Mouse (Mus musculus) cortical plate, adult 2 months (tissue): ENCODE data around the gene Snrpf. TPM values are rescaled to one million over a fixed set of nuclear protein-coding genes. Genes with fewer than 3 reads are reported as not detected.

Experiments
- H3K27ac ChIP-seq: fragments of 200-500 bp; 2 replicates; pipeline ENCODE4 v1.5.1; 2012; ENCODE audit warnings: low read length, control low read depth, inconsistent platforms; ENCODE audit not compliant: insufficient read depth
- H3K4me1 ChIP-seq: fragments of 200-500 bp; 2 replicates; pipeline ENCODE4 v1.6.1; 2011; ENCODE audit warnings: low read length; ENCODE audit not compliant: control insufficient read depth, insufficient read depth
- H3K4me3 ChIP-seq: fragments of 200-500 bp; 2 replicates; pipeline ENCODE4 v1.5.1; 2011; ENCODE audit warnings: mild to moderate bottlenecking, low read length, control low read depth; ENCODE audit not compliant: insufficient read depth
- CTCF ChIP-seq: fragments of 200-500 bp; IDR thresholded peaks from 2 replicates; pipeline ENCODE4 v1.5.1; 2011; ENCODE audit warnings: mild to moderate bottlenecking, control low read depth, low read length; ENCODE audit not compliant: insufficient read depth; ENCODE audit errors: extremely low read depth
- POLR2A ChIP-seq: fragments of 200-500 bp; IDR thresholded peaks from 2 replicates; pipeline ENCODE4 v1.6.1; 2011; ENCODE audit warnings: mild to moderate bottlenecking, low read length, control low read depth; ENCODE audit not compliant: insufficient read depth; ENCODE audit errors: extremely low read depth
- polyA plus RNA-seq: library from polyadenylated mRNA; depleted of rRNA; stranded (reverse); fragments of >200 nt; gene quantifications from 2 replicates; pipeline ENCODE4 v1.2.3, GENCODE M21; 2012; rRNA removed

The Snrpf gene
- 40.4 and 41.6 TPM in 2 replicates for polyA plus RNA-seq

DNA sequence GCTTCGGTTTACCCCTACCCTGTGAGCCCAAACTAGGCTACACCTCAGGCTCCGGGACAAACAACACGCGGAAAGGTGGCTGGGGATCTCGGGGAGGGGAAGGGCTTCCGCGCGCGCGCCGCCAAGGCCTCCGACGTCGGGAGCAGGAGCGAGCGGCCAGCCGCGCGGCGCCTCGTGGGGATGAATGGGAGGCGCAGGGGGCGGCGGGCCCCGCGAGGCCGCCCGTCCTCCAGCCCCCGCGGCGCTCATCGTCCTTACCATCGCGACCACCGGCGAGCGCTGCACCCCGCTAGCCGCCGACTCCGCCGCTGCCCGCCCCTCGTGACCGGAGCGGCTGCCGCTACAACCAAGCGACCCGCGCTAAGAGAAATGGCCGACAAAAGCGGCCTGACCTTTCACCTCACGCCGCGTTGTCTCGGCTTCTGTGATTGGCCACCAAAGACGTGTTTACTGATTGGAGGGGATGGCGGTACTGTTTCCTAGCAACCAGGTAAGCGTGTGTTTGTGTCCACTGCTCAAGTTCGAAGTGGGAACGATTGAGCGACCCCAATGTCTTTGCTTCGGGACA is at the start of gene Snrpf:
Gene Snrpf (minus strand): TSS at position 426 of the 568 bp plus-strand sequence.
- Histone ChIP-seq H3K27ac (no peak within 1 kb of the TSS), H3K4me3 (peak within 1 kb of the TSS; percentile 32), H3K4me1 (peaks cover 2% of the 10 kb centered on the region)
- peak; percentile 54; the same call in 1 of the 2 replicates for TF ChIP-seq POLR2A
- no peak for TF ChIP-seq CTCF

DNA sequence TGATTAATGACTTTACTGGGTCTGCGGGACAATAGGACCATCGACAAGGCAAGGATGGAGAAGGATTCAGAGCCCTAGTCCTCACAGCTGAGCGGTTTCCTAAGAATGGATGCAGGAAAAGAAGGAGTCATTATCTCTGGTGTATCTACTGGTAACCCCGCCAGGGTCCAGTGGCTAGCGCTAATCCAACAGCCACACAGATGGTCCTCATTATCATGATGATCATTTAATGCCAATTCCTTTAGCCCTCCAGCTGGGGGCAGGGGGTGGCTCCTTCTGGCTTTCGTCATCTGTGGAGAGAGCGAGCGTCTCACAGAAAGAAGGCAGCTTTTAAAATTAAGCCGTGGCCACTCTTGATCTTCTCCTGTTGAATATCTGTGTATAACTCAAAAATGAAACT is 46.4 kb upstream of the Snrpf start:
- TF ChIP-seq CTCF = no peak
- no peak for TF ChIP-seq POLR2A
- Histone ChIP-seq H3K4me1 (no peaks in the 10 kb centered on the region), H3K4me3 (no peak overlapping the region), H3K27ac (no peak overlapping the region)

DNA sequence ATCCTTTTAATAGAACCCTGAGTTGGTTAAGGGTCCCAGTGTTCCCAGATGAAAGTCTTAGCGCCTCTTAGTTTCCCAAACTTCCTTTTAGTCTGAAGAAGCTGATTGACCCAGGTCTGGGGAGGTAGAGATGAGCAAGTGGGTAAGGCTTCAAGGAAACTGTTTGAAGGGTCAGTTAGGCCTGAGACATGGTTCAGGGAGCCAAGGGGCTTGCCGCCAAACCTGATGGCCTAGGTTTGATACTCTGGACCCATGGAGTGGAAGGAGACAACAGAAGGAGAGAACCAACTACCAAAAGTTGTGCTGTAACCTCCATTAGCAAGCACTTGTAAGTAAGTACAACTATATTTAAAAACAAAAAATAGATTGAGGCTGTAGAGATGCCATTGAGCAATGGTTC is 44.5 kb upstream of the Snrpf start:
- TF ChIP-seq POLR2A = no peak
- no peak for TF ChIP-seq CTCF
- Histone ChIP-seq H3K4me1 (no peaks in the 10 kb centered on the region), H3K4me3 (no peak overlapping the region), H3K27ac (no peak overlapping the region)

DNA sequence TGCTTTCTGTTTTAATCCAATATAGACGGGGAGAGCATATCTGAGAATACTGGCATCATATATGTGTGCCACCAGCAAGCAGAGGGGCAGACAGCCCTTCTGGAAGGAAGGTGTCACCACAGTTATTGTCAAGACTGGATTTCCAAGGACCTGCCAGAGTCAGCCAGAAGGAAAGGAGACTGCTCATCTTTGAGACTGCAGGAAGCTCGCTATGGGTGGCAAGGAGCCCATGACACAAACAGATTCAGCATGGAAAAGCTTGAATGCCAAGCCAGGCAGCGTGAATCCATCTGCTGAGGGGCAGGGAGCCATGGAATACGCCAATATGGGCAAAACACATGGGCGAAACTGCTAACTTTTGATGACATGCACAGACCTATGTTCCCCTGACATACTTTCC is 44.1 kb upstream of the Snrpf start:
- Histone ChIP-seq H3K4me3 (no peak overlapping the region), H3K4me1 (no peaks in the 10 kb centered on the region), H3K27ac (no peak overlapping the region)
- TF ChIP-seq POLR2A = no peak
- no peak for TF ChIP-seq CTCF

DNA sequence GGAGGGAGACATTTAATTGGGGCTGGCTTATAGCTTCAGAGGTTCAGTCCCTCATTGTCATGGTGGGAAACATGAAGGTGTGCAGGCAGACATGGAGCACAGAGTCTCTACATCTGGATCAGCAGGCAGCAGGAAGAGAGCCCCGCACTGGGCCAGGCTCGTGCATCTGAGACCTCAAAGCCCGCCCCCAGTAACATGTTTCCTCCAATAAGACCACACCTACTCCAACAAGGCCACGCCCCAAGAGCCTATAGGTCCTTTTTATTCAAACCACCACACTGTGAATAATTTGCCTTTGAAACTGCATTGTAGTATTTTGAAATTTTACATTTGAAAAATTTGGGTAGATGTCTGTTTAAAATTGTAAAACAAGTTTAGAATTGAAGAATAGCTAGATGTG is 42.6 kb upstream of the Snrpf start:
- TF ChIP-seq CTCF (no peak), POLR2A (no peak)
- Histone ChIP-seq H3K4me3 (no peak overlapping the region), H3K27ac (no peak overlapping the region), H3K4me1 (no peaks in the 10 kb centered on the region)

DNA sequence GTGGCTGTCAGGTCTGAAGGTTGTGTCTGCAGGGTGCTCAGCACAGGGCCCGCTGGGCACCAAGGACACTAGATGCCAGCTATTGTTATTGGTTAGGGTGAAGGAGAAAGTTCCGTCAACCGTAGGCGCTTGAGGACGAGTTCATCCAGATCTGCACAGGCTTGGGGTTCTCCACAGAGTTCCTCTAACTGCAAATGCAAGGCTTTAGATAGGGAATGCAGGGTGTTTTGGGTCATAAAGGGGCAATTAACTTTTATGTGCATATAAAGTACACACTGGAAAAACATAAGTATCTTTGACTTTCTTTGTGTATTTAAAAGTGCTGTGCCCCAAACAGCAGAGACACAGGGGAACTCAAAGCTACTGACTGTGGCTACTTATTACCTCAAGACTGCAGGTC is 40.8 kb upstream of the Snrpf start:
- Histone ChIP-seq H3K4me3 (no peak overlapping the region), H3K4me1 (no peaks in the 10 kb centered on the region), H3K27ac (no peak overlapping the region)
- no peak for TF ChIP-seq CTCF
- TF ChIP-seq POLR2A = no peak

DNA sequence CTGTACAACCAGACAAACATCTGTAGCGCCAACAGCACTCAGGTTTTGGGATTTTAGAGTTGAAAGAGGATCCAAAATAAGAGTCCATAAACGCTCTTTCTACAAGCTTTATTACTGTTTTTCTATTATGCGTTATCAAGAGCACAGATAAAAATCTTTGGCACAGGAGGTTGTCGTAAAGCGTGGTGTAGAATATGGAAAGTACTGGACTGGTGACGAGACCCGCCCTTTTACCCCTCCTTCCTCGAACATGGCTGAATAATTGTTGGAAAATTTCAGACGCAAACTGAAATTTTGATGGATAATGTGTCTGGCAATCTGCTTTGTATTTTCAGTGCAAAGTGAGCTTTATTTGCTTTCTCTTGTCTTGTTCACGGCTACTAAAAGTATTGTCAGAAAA is 34.6 kb upstream of the Snrpf start:
- no peaks in the 10 kb centered on the region for H3K4me1 ChIP-seq
- no peak overlapping the region for H3K27ac ChIP-seq
- H3K4me3 ChIP-seq = no peak overlapping the region
- TF ChIP-seq CTCF (no peak), POLR2A (no peak)

DNA sequence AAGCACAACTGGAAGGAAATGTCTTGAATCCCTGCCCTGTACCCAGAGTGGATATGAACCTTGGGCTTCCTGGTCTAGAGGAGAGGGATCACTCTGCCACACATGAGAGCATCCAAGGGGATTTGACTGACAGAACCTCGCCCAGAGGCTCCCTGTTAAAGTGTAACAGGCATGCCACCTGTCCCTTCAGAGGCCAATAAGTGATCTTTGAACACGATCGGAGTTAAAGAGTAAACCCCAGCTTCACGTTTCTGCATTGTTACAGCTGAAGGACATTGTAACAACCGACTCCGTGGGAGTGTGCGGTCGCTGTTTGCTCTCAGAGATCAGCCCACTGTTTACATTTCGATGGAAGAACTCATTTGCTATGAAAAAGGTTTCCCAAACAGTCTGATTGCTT is 34.2 kb upstream of the Snrpf start:
- Histone ChIP-seq H3K4me1 (no peaks in the 10 kb centered on the region), H3K4me3 (no peak overlapping the region), H3K27ac (no peak overlapping the region)
- TF ChIP-seq CTCF = no peak
- TF ChIP-seq POLR2A = no peak

DNA sequence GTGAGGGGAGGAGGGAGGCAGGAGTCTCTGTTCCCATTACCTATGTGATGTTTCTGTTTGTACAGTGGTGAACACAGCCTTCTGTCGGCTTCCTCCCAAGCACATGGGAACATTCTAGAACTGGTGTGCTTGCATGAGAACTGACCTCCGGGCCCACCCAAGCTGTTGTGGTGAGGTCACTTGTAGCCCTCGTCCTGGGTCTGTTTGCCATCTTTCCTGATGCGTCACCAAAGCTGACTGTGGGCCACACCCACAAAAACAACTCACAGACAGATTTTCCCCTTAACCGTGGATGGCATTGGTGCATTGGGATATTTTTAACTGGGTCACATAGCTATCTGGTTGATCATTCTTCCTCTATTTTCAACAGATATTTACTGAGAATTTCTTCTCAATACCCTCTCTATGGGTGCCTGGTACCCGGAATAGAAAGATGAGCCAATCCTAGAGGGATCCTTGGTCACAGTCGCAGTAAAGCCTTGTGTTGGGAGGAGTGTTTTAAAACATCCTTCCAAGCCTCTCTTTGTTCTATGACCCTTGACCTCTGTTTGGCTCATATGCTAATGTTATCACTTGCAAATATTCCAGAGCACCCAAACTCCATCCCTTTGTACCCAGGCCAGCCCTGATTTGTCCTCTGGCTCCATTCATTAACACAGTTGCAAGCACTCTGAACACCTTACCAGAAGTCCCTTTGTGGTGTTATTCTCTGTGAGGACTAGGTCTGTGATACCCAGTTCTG is 31.1 kb upstream of the Snrpf start:
- H3K4me3 ChIP-seq = no peak overlapping the region
- TF ChIP-seq CTCF (no peak), POLR2A (no peak)
- H3K27ac ChIP-seq = no peak overlapping the region

DNA sequence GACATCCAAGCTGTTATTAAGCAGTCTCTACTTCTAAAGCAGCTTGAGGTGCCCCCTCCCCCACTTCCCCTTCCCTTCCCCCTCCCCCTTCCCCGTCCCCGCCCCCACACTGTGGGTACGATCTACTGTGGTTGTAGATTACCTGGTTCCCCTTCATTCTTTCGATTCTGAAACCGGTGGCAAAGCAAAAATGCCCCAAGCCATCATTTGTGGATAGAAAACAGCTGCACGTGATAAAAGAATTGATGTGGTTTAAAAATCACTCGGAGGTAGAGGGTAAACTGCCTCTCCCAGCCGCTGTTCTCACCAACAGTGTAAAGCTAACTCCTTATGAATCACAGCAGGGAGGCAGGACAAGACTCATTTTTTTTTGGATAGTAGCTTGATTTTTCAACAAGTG is 25.3 kb upstream of the Snrpf start:
- no peak overlapping the region for H3K4me3 ChIP-seq
- H3K4me1 ChIP-seq = no peaks in the 10 kb centered on the region
- no peak for TF ChIP-seq CTCF
- TF ChIP-seq POLR2A = no peak
- H3K27ac ChIP-seq = no peak overlapping the region

More for the DNA sequence above, 31.1 kb upstream of the Snrpf start:
- H3K4me1 ChIP-seq = no peaks in the 10 kb centered on the region
